Mouse (Mus musculus): ENCODE data around the gene Tmem260. TPM values are rescaled to one million over a fixed set of nuclear protein-coding genes. Genes with fewer than 3 reads are reported as not detected.

The Tmem260 gene
- polyA plus RNA-seq (2012; ENCODE audit: low replicate concordance) = 6.0 and 7.3 TPM in 2 replicates

GRCm38 (mm10) chr14:48445984-48446683 lies at the start of gene Tmem260:
TSS of gene Tmem260 (plus strand) at chr14:48446124.

Other genes with a start within 250 kb of the Tmem260 start
- not detected in 2 replicates for gene Otx2, start 227.7 kb downstream of the Tmem260 start, polyA plus RNA-seq (2012; ENCODE audit: low replicate concordance)